Mouse (Mus musculus) gastrocnemius, postnatal 25 days (tissue): ENCODE data around the gene Kirrel3. TPM values are rescaled to one million over a fixed set of nuclear protein-coding genes. Genes with fewer than 3 reads are reported as not detected.

ENCODE experiments used
- DNase-seq: peaks from one replicate; pipeline ENCODE4 v3.0.0; 2022
- total RNA-seq, 2 experiments: library from RNA; stranded (reverse); gene quantifications; 1 replicate in 1 of 2; 2 replicates in 1 of 2; pipeline ENCODE4 v1.2.3; 2021

Gene Kirrel3
- total RNA-seq, 2 experiments from 2014 or later, result 0.59 to 1.1 TPM

- no peak for DNase-seq
Observed at GRCm38 (mm10) chr9:34752801-34753170, 267.1 kb downstream of the Kirrel3 start.

GRCm38 (mm10) chr9:34753891-34754290 lies 268.2 kb downstream of the Kirrel3 start:
- DNase-seq, result no peak

GRCm38 (mm10) chr9:34754523-34755097 lies 268.9 kb downstream of the Kirrel3 start:
- no peak for DNase-seq

- no peak for DNase-seq
Observed at GRCm38 (mm10) chr9:34756055-34756454, 270.4 kb downstream of the Kirrel3 start.

- no peak for DNase-seq
Observed at GRCm38 (mm10) chr9:34758925-34759324, 273.2 kb downstream of the Kirrel3 start.

GRCm38 (mm10) chr9:34760521-34760920 lies 274.8 kb downstream of the Kirrel3 start:
- no peak for DNase-seq

GRCm38 (mm10) chr9:34766792-34767623 lies 281.3 kb downstream of the Kirrel3 start:
- no peak for DNase-seq

- DNase-seq, result no peak
Observed at GRCm38 (mm10) chr9:34768961-34769360, 283.3 kb downstream of the Kirrel3 start.

GRCm38 (mm10) chr9:34770951-34771350 lies 285.3 kb downstream of the Kirrel3 start:
- DNase-seq, result no peak

GRCm38 (mm10) chr9:34771401-34771800 lies 285.7 kb downstream of the Kirrel3 start:
- DNase-seq, result no peak

GRCm38 (mm10) chr9:34772022-34772437 lies 286.3 kb downstream of the Kirrel3 start:
- no peak for DNase-seq

GRCm38 (mm10) chr9:34781356-34781755 lies 295.7 kb downstream of the Kirrel3 start:
- DNase-seq, result no peak

GRCm38 (mm10) chr9:34787915-34788314 lies 302.2 kb downstream of the Kirrel3 start:
- no peak for DNase-seq

- no peak for DNase-seq
Observed at GRCm38 (mm10) chr9:34795226-34795625, 309.5 kb downstream of the Kirrel3 start.

- DNase-seq, result peak; percentile 46
Observed at GRCm38 (mm10) chr9:34797688-34798339, 312.1 kb downstream of the Kirrel3 start.

- no peak for DNase-seq
Observed at GRCm38 (mm10) chr9:34801662-34802061, 316.0 kb downstream of the Kirrel3 start.

GRCm38 (mm10) chr9:34806854-34807253 lies 321.2 kb downstream of the Kirrel3 start:
- no peak for DNase-seq

- peak; percentile 9 for DNase-seq
Observed at GRCm38 (mm10) chr9:34809993-34810513, 324.4 kb downstream of the Kirrel3 start.

- no peak for DNase-seq
Observed at GRCm38 (mm10) chr9:34818325-34818976, 332.8 kb downstream of the Kirrel3 start.

- no peak for DNase-seq
Observed at GRCm38 (mm10) chr9:34824358-34825088, 338.8 kb downstream of the Kirrel3 start.

- DNase-seq, result no peak
Observed at GRCm38 (mm10) chr9:34825089-34825400, 339.4 kb downstream of the Kirrel3 start.
